Mouse (Mus musculus) olfactory bulb, adult 2 months (tissue): ENCODE data around the gene Pik3cb. TPM values are rescaled to one million over a fixed set of nuclear protein-coding genes. Genes with fewer than 3 reads are reported as not detected.

Experiments
- H3K27ac ChIP-seq: fragments of 200-500 bp; 2 replicates; pipeline ENCODE4 v1.5.1; 2012; ENCODE audit warnings: low read depth, low read length; ENCODE audit not compliant: insufficient read depth
- H3K4me1 ChIP-seq: fragments of 200-500 bp; 2 replicates; pipeline ENCODE4 v1.6.1; 2012; ENCODE audit warnings: low read length; ENCODE audit not compliant: control insufficient read depth, insufficient read depth
- H3K4me3 ChIP-seq: fragments of 200-500 bp; 2 replicates; pipeline ENCODE4 v1.5.1; 2012; ENCODE audit warnings: mild to moderate bottlenecking, low read depth, low read length, moderate library complexity; ENCODE audit not compliant: insufficient read depth
- CTCF ChIP-seq: fragments of 200-500 bp; IDR thresholded peaks from 2 replicates; pipeline ENCODE4 v1.5.1; 2012; ENCODE audit warnings: low read depth, mild to moderate bottlenecking, low read length, moderate library complexity; ENCODE audit not compliant: insufficient read depth
- POLR2A ChIP-seq: fragments of 200-500 bp; IDR thresholded peaks from 2 replicates; pipeline ENCODE4 v1.6.1; 2012; ENCODE audit warnings: mild to moderate bottlenecking, low read depth, low read length, moderate library complexity; ENCODE audit not compliant: insufficient read depth
- WGBS: fragments of 180-500 bp; shearing (Covaris S2); methylation state at CpG from one replicate; pipeline ENCODE4 v1.1.7; 2018; 5-methylcytosine and 5-hydroxymethylcytosine counted together
- polyA plus RNA-seq: library from polyadenylated mRNA; stranded (reverse); fragments of >200 nt; gene quantifications from 2 replicates; pipeline ENCODE4 v1.2.4, GENCODE M21; 2012; ENCODE audit warnings: low replicate concordance; ENCODE audit not compliant: missing spikeins, insufficient read depth, insufficient read length

Pik3cb gene
- polyA plus RNA-seq, 1 experiment = not detected

GRCm38 (mm10) chr9:99158203-99158632 is 17.8 kb upstream of the Pik3cb start:
- Histone ChIP-seq H3K27ac (no peak overlapping the region), H3K4me3 (no peak overlapping the region), H3K4me1 (peaks cover 6% of the 10 kb centered on the region)
- 71% methylated on average over 7 of the region's 7 CpGs for WGBS
- TF ChIP-seq CTCF (no peak), POLR2A (no peak)

DNA sequence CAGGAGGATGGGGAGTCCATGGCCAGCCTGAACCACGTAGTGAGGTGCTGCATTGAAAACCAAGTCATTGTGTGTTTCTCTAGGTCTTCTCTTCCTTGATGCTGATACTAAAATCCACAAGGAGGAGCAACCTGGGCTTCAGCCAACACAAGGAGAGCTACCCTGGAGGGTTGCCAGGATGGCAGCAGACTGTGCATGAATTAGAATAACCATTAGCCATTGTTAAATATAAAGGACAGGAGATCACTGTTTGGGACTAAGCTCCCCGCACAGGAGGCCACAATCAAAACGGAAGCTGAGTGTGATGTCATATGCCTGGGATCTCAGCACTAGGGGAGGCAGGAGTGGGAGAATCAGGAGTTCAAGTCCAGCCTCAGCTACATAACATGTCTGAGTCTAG is 13.2 kb upstream of the Pik3cb start:
- TF ChIP-seq CTCF (no peak), POLR2A (no peak)
- Histone ChIP-seq H3K4me3 (no peak overlapping the region), H3K4me1 (peaks cover 9% of the 10 kb centered on the region), H3K27ac (peak overlapping the region; percentile 57; the same call in 1 of the 2 replicates)
- 43% methylated on average over 3 of the region's 3 CpGs for WGBS

DNA sequence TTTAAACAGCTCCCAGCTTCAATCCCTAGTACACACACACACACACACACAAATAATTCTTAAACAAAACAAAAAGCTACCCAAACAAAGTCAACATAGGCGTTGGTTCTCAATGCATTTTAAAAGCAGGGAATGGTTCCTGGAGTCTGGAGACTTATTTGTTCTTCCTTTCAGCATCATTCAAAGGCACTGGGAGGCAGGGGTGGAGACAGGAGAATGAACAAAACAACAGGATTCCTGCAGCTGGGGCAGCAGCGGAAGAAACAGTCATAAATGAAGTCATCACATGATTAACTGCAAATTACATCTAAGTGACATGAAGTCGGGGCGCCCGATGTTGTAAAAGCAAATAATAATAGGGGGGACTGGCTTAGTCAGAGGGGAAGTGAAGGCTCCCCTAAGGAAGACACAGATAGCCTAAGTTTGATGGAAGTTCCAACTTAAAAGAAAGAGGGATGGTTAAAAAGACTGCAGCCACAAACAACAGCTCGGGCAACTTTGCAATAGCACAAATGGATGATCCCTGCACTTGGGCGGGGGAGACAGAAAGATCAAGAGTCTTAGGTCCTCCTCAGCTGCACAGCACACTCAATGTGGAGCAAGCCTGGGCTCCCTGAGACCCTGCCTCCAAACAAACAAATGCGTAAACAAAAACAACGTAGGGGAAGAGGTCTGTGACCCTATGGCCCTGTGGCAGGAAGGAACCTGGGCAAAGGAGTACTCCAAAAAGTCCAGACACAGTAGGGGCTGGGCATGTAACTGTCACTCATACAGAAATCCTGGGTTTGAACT is 12.5 kb upstream of the Pik3cb start:
- TF ChIP-seq CTCF (no peak), POLR2A (no peak)
- Histone ChIP-seq H3K27ac (peak overlapping the region; percentile 57), H3K4me1 (peaks cover 9% of the 10 kb centered on the region), H3K4me3 (no peak overlapping the region)
- 18% methylated on average over 9 of the region's 9 CpGs for WGBS

DNA sequence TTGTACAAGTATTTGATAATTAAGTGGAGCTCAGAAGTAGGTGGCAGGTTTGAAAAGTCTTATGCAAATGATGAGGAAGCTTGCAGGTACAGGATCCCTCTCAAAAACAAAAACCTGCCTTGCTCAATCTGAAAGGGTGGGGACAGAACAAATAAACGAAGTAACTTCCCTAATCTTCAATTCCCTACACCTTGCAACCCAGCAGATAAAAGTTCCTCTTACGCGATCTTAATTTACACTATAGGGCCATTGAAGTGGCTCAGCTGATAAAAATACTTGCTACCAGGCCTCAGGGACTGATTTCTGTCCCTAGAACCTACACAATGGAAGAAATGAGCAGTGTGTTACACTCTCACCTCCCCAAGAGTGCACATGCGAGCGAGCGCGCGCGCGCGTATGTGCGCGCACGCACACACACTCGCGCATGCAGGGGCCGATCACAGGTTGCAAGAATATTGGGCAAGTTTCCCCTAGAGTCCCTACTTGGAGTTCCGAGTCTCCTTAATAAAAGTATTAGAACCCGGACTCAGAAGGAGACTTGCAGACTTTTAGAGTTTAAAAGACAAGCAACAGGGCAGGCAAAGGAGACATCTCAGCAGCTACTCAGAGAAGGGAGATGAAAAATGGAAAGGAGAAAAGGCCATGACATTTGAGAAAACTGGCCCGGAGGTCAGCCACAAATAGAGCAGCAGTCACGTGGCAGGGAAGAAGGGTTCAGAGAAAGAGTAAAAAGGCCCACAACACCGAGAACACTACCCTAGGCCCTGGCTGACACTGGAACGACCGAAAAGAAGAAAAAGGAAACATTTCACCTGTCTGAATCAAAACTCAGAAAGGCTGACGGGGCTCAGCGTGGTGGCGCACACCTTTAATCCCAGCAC is 6.7 kb upstream of the Pik3cb start:
- WGBS = 93% methylated on average over 27 of the region's 27 CpGs
- TF ChIP-seq POLR2A (no peak), CTCF (no peak)
- Histone ChIP-seq H3K4me3 (no peak overlapping the region), H3K4me1 (peaks cover 3% of the 10 kb centered on the region), H3K27ac (no peak overlapping the region)

GRCm38 (mm10) chr9:99145756-99146155 is 5.3 kb upstream of the Pik3cb start:
- H3K27ac ChIP-seq = no peak overlapping the region
- H3K4me1 ChIP-seq = peaks cover 3% of the 10 kb centered on the region
- H3K4me3 ChIP-seq = no peak overlapping the region
- TF ChIP-seq POLR2A (no peak), CTCF (no peak)
- WGBS = 43% methylated on average over 6 of the region's 6 CpGs

DNA sequence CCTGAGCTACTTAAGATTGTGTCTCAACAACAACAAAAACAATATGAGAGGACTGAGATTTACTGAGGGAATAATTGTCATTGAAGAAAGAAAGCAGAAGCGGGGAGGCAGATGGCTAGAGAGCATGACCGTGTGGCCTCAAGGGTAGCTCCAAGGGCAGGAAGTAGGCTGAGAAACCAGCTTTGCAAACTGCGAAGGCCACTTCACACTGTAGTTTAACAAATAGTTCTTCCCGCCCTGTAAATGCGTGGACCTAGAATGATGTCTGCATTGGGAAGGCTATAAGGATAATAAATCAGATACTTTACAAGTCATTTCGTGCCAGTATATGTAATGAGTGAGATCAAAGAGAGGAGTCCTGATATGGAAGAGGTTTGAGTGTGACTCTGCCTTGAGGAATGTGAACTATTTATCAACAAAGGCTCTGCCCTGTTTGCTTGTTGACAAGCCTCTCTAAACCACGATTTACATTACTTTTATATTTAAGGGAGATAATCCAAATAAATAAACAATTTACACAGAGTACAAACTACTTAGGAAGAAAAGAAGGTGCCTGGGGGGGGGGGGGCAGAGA is 4.1 kb upstream of the Pik3cb start:
- TF ChIP-seq CTCF (no peak), POLR2A (no peak)
- peaks cover 3% of the 10 kb centered on the region for H3K4me1 ChIP-seq
- WGBS = 88% methylated on average over 7 of the region's 7 CpGs
- no peak overlapping the region for H3K27ac ChIP-seq
- H3K4me3 ChIP-seq = no peak overlapping the region

DNA sequence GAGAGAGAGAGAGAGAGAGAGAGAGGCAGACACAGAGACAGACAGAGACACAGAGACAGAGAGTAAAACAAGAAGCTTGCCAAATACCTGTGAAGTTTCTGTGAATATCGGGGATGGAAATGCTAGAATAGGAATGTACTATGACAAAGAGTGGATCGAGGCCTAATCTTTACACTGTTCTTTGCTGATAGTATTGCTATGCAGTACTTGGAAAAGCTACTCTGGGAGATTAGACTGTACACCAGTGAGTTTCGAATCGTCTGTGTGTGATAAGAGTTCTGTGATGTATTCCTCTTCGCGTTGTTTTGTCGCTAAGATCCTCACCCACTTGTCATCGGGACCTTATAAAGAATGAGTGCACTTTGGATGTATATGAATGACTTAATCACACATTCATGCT is 1.2 kb upstream of the Pik3cb start:
- Histone ChIP-seq H3K27ac (no peak overlapping the region), H3K4me1 (peaks cover 5% of the 10 kb centered on the region), H3K4me3 (no peak overlapping the region)
- TF ChIP-seq CTCF = no peak
- TF ChIP-seq POLR2A = no peak
- 90% methylated on average over 8 of the region's 8 CpGs for WGBS

DNA sequence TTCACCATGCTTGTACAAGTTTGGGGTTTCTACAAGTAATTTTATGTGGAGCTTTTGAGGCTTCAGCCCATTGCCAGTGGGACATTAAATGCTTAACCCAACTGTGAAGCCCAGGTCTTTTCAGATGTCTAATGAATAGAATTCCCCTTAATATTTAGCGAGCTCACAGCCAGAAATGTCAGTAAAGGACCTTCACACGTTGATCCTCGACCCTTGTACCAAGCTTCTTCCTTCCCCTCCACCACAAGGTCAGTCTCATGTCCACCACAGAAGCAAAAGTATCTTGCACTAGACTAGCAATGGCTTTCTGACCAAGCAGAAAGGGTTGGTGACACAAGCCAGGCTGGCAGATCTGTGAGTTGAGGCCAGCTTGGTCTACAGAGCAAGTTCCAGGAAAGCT is 750 bp upstream of the Pik3cb start:
- no peak for TF ChIP-seq CTCF
- no peak for TF ChIP-seq POLR2A
- H3K27ac ChIP-seq = no peak overlapping the region
- H3K4me1 ChIP-seq = peaks cover 5% of the 10 kb centered on the region
- no peak overlapping the region for H3K4me3 ChIP-seq
- 66% methylated on average over 3 of the region's 3 CpGs for WGBS
